Mouse (Mus musculus) embryonic fibroblast, embryonic 13.5 days (primary cell): Measurements from ENCODE around the gene Prex1. TPM values are rescaled to one million over a fixed set of nuclear protein-coding genes. Genes with fewer than 3 reads are reported as not detected.

Experiments used
- H3K27ac ChIP-seq: 2 replicates; pipeline ENCODE4 v1.5.1; 2012; ENCODE audit warnings: low read length, control low read depth, inconsistent platforms; ENCODE audit not compliant: insufficient read depth
- H3K4me1 ChIP-seq: 2 replicates; pipeline ENCODE4 v1.6.1; 2011; ENCODE audit warnings: low read length; ENCODE audit not compliant: control insufficient read depth, insufficient read depth
- H3K4me3 ChIP-seq: 2 replicates; pipeline ENCODE4 v1.5.1; 2011; ENCODE audit warnings: mild to moderate bottlenecking, control low read depth, low read length; ENCODE audit not compliant: insufficient read depth
- CTCF ChIP-seq: IDR thresholded peaks from 2 replicates; pipeline ENCODE4 v1.5.1; 2011; ENCODE audit warnings: mild to moderate bottlenecking, control low read depth, low read length, moderate library complexity, borderline replicate concordance; ENCODE audit not compliant: insufficient read depth
- POLR2A ChIP-seq: IDR thresholded peaks from 2 replicates; pipeline ENCODE4 v1.6.1; 2011; ENCODE audit warnings: low read depth, mild to moderate bottlenecking, control low read depth, low read length, moderate library complexity
- polyA plus RNA-seq: library from polyadenylated mRNA; stranded (reverse); fragments of >200 nt; gene quantifications from 2 replicates; pipeline ENCODE4 v1.2.4, GENCODE M21; 2011; ENCODE audit warnings: low read depth; ENCODE audit not compliant: missing spikeins, insufficient read length

Prex1 gene
- polyA plus RNA-seq, 1 experiment, result 2.9 TPM

DNA sequence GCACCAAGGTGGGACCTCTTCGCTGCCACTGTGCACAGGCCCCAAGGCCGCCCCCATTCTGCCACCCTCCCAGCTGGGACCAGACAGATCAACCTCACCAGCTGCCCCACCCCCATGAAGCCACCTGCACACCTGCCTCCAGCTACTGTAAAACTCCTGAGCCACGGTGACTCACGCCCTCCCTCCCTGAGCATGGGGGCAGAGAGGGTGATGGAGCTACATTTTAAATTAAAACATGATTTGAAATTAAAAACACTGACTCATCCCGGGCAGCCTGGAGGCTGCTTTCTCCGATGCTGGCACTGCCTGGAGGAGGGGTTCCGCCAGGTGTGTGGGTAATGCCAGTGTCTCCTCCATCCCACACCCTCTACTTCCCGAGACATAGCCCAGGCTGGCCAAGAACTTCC, 71.0 kb downstream of the Prex1 start:
- Histone ChIP-seq H3K4me1 (no peaks in the 10 kb centered on the region), H3K4me3 (no peak overlapping the region), H3K27ac (no peak overlapping the region)
- TF ChIP-seq POLR2A (no peak), CTCF (no peak)

DNA sequence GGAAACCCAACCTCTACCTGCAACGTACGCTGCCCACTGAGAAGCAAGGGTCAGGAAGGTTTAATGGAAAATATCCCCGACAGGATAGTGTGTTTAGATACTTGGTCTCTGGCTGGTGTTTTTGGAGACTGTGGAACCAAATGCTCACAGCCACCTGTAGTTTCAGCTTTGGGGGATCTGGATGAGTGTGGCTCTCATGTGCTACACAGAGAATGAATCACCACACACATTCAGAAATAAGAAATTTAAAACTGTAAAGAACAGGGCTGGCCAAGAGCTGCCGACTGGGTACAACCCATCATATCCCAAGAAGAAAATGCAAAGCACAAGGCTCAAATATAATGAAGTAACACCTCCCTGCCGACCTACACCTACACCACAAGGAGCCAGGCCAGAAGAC, 73.9 kb downstream of the Prex1 start:
- Histone ChIP-seq H3K27ac (no peak overlapping the region), H3K4me1 (no peaks in the 10 kb centered on the region), H3K4me3 (no peak overlapping the region)
- TF ChIP-seq CTCF (no peak), POLR2A (no peak)

DNA sequence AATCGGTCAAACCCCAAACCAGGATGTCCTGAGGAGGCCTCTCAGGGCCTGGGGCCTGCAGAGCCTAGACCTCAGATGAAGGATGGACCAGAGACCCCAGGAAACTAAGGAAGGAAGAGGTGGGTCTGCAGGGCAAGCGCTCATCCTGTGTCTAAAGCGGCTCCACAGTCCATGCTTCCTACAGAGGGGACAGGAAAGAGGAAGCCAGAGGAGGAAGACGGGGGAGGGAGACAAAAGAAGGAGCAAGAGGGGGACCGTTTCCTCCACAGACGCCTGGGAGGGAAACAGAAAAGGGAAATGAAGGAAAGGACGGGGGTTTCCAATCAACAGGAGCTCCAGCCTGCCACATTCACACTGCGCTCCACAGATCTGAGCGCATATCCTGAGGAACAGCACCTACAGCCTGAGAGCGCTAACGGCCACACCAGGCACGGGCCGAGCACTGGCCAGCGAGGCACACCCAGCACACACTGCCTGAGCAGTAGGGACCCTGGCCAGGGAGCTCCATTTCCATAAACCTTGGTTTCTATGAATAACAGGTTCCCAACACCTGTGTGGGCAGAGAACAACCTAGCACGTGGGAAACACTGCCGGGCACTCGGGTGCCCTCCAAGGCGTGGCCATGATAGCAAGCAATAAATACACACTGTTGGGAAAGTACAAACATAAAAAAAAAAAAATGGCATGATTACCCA, 74.5 kb downstream of the Prex1 start:
- no peaks in the 10 kb centered on the region for H3K4me1 ChIP-seq
- H3K27ac ChIP-seq, result no peak overlapping the region
- no peak overlapping the region for H3K4me3 ChIP-seq
- TF ChIP-seq CTCF (no peak), POLR2A (no peak)

DNA sequence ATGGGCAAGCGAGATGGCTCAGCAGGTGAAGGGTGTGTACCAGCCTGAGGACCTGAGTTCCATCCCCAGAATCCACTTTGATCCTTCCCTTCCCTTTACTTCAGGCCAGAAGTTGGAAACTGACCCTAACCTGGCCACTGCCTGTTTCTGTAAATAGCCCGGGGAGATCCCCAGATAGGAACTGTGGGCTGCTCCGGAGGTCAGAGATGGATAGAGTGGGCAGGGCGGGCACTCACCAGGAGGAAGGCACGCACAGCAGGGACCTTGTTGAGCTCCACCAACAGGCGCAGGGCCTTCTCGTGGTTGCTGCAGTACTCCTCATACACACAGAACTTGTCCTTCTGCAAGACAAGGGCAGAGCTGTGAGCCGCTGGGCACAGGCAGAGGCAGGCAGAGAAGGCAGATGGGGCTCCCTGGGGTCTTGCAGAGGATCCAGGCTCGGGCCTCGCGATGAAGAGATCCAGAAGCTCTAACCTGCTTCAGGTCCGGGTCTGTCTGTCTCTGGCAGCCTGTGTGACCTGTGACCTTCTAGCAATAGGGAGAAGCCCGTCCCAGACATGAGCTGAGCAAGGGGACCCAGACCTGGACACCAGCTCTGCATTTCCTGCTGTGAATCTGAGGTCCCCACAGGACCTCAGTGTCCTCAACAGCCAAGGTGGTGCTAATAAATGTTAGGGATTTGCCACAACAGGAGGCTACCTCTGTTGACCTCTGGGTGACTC, 75.4 kb downstream of the Prex1 start:
- no peaks in the 10 kb centered on the region for H3K4me1 ChIP-seq
- no peak overlapping the region for H3K27ac ChIP-seq
- TF ChIP-seq POLR2A, result no peak
- no peak for TF ChIP-seq CTCF
- no peak overlapping the region for H3K4me3 ChIP-seq

DNA sequence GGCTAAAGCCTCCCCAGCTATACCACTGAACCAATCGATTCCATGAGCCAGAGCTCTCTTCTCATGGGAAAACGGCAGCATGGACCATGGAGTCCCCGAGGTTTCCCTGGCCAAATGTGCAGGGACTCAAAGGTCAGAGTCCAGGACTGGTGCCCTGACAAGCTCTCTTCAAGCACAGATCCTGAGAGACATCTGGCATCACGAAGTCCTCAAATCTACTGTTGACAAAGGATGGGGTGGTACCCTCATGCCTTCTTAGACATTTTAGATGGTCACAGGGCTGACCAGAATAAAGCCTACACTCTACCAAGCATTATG, 76.0 kb downstream of the Prex1 start:
- Histone ChIP-seq H3K4me3 (no peak overlapping the region), H3K27ac (no peak overlapping the region), H3K4me1 (no peaks in the 10 kb centered on the region)
- no peak for TF ChIP-seq CTCF
- TF ChIP-seq POLR2A, result no peak

DNA sequence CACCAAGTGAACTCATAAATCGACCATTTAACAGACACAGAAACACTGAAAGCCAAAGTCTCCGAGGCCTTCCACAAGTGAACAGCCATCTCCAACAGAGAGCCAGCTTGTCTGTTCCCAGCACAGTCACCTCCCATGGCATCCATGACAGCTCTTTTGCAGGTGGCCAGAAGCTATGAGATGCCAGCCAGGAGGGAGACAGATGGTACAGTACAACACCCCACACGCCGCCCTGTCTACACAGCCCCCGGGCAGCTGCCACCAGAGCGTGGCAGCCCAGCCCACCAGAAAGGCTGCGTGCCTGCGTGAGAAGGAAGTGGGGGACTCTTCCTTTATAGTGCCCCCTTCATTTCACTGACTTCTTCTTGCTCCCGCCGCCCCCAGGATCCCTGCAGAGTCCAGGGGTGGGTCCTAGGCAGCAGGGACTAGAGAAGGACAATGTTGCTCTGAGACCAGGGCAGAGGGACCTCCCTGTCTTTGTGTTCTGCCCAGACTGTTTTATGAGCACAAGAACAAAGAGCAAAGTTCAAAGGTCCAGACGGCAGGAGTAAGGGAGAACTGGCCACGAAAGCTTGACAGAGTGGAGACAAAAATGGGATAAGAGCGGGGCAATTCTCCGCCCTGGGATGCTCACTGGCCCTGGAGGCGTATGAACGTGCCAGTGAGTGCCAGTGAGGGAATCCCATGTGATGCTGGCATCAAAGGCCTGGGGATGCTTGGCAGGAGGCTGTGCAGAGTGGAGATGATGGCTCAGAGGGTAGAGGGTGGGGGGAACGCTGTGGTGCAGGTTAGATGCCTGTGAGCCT, 76.6 kb downstream of the Prex1 start:
- TF ChIP-seq POLR2A (no peak), CTCF (no peak)
- Histone ChIP-seq H3K27ac (no peak overlapping the region), H3K4me1 (no peaks in the 10 kb centered on the region), H3K4me3 (no peak overlapping the region)

DNA sequence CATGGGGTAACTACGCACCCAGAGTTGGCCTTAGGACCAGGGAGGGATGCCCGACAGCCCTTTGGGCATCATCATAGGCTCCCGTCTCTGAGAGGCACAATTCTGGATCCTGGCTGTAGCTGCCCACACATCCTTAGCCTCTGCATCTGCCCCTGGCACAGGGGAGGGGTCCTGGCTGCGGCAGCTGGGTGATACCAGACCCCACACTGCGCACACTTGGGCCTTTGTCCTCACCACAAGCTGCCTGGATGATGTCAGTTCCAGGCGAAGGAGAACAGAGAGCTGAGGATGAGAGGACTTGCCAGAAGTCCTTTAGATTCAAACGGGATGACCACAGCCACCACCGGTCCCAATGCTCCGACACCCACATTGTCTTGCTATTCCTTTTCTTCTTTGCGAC, 78.1 kb downstream of the Prex1 start:
- H3K27ac ChIP-seq, result no peak overlapping the region
- H3K4me3 ChIP-seq, result no peak overlapping the region
- H3K4me1 ChIP-seq, result no peaks in the 10 kb centered on the region
- TF ChIP-seq CTCF (no peak), POLR2A (no peak)

DNA sequence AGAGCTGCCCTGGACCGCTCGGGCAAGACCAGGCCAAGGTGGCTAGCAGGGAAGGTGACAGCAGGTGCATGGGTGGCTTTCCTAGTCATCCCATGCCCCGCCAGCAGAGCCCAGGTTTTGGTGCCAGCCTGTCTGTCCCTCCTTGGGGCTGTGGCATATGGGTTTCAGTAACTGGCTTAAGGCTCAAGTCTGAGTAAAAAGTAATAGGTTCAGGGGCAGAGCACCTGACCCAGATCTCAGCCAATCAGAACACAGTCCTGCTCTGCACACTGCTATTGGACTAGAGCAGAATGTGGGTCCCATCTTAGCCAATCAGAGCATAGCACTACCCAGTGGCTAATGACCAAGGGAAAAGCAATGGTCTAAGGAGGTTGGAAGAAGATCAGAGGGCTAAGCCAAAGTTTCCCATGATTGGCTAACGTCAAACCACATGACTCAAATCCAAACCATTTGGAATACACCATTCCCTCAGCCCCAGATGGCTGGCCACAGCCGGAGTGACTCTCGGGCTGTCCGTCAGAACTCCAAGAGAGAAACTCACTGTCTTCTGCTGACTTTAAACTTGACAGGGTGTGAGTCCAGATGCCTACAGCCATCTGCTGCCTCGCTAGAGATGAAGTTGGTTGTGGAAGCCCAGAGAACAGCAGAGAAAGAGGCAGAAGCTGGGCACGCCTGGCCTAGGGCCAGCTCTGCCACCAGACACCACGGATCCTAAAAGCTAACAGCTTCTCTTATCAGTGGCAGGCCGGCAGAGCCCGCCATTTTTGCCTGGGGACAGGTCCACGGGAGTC, 80.9 kb downstream of the Prex1 start:
- Histone ChIP-seq H3K27ac (no peak overlapping the region), H3K4me1 (no peaks in the 10 kb centered on the region), H3K4me3 (no peak overlapping the region)
- TF ChIP-seq POLR2A (no peak), CTCF (no peak)

DNA sequence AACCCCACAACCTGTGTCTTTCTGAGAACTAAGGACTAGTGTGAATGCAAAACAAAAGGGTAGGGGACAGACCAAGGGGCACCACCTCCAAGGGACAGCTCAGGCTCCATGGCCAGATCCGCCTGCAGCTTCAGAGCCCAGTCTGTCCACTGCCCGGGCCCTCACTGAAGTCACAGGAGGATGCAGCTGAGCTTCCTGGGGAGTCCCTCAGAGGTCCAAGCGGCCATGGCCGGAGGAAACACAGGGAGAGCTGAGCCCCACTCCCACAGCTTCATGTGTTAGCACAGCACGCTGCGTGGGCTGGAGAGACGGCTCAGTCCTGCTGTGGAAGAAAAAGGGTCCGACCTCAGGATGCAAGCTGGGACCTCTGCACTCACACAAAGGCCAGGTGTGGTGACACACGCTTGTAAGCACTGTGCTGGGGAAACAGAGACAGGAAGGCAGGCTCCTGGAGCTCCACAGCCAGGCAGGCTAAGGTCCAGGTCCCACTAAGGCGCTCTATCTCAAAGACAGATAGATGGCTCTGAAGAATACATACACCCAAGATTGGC, 81.9 kb downstream of the Prex1 start:
- Histone ChIP-seq H3K4me1 (no peaks in the 10 kb centered on the region), H3K4me3 (no peak overlapping the region), H3K27ac (no peak overlapping the region)
- TF ChIP-seq CTCF, result no peak
- TF ChIP-seq POLR2A, result no peak
